Mouse (Mus musculus): Measurements from ENCODE around the gene Gcdh. TPM values are rescaled to one million over a fixed set of nuclear protein-coding genes. Genes with fewer than 3 reads are reported as not detected.
A peak's percentile ranks its signal among the peaks of the same experiment; 100 is the strongest.

Gene Gcdh
- polyA plus RNA-seq, 1 experiment from 2014 or later, result 33.2 TPM

DNA sequence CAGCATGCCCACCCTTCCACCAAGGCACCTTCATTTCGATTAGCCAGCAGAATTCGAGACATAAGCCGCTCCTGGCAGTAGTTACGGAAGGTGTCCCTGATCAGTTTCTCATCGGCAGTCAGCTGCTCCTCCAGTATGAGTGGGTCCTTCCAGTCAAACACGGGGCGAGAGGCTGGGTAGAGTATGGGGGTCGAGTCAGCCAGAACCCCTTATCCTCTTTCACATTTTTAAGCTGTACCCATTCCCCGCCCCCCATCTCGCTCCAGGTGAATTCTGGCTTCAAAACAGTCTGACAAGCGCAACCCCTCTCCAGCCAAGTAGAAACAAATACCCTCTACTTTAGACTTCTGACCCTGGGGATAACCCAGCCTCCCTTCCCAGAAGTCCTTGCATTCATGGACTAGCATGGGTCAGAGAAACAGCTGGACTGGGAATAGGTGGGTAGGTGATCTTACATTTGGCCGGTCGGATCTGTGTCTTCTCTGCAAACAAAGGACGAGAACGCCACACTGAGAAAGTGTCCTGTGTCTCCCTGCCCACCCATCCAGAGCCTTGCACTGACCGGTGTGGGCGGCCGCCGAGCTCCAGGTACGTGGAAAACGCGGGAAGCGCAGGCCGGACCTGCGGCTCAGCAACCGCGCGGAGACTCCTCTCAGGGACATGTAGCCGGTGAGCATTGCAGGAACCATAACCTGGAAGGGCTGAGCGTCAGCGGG lies 570 bp downstream of the Gcdh start:
- ATAC-seq, result peak; percentile 57

DNA sequence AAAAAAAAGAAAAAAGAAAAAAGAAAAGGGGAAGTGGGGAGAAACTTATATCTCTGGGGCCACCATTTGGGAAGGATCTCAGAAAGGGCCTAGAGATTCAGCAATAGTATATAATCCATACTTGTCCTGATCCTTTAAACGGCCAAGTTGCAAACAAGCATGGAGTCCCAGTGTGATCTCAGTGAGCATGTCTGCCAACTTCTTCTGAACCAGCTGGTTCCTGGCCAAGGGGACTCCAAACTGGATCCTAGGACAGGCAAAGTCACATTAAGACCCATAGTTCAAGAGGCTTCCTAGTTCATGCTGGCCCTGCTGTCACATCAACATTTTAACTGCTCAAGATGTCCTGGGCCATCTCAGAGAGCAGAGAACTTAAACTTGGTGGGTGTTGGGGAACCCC lies 4.6 kb downstream of the Gcdh start:
- no peak overlapping the region for H3K4me3 ChIP-seq
- peaks cover 15% of the 10 kb centered on the region for H3K4me1 ChIP-seq
- 89% methylated on average over 1 of the region's 1 CpGs for WGBS
- no peak overlapping the region for H3K9ac ChIP-seq
- H3K36me3 ChIP-seq (ENCODE audit: poor library complexity, severe bottlenecking), result peaks cover 60% of the 10 kb centered on the region
- no peak for ATAC-seq
- H3K4me2 ChIP-seq, result no peak overlapping the region
- no peak overlapping the region for H3K27ac ChIP-seq
- H3K9me3 ChIP-seq (replicated peaks), result no peaks in the 10 kb centered on the region
- no peaks in the 10 kb centered on the region for H3K27me3 ChIP-seq

More for the DNA sequence above, 570 bp downstream of the Gcdh start:
- Histone ChIP-seq H3K9me3 (replicated peaks) (no peaks in the 10 kb centered on the region), H3K4me1 (peaks cover 19% of the 10 kb centered on the region), H3K4me2 (peak overlapping the region; percentile 92), H3K4me3 (peak overlapping the region; percentile 81), H3K36me3 (ENCODE audit: poor library complexity, severe bottlenecking) (peaks cover 31% of the 10 kb centered on the region), H3K9ac (peak overlapping the region; percentile 84), H3K27ac (peak overlapping the region; percentile 44; the same call in 1 of the 2 replicates), H3K27me3 (no peaks in the 10 kb centered on the region)
- WGBS, result 12% methylated on average over 31 of the region's 31 CpGs

DNA sequence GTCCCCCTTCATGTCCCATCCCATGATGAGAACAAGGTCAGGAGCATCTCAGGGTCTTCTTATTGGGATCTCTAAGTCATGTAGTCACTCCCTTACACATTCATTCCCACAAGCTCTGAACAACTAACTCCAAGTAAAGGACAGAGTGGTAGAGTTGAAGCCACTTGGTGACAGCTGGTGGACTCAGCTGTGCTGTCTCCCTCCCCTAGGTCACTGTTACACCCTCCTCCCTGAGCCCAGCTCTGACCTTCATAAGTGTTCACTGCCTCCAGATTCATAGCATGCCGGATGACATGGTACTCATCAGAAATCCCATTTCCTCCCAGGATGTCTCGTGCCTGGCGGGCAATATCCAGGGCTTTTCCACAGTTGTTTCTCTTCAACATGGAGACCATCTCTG lies 5.4 kb downstream of the Gcdh start:
- H3K36me3 ChIP-seq (ENCODE audit: poor library complexity, severe bottlenecking), result peaks cover 60% of the 10 kb centered on the region
- no peak for ATAC-seq

DNA sequence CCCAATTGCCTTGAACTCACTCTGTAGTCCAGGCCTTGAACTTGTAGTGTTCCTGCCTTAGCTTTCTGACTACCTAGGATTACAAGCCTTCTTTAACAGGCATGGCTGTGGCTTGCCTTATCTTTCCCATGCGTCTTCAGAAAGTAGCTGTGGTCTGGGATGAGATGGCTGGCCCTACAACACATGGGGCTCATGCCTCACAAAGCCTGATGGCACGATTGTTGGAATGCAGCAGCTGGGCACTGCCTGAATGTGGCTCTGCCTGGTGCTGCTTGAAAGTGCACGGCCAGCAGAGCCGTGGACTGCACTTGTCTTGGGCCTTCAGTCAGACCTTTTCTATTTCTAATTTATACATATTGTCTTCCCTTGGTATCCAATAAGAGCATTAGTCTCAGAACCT lies 9.0 kb downstream of the Gcdh start:
- no peaks in the 10 kb centered on the region for H3K27me3 ChIP-seq
- ATAC-seq, result no peak
- no peak overlapping the region for H3K9ac ChIP-seq
- no peaks in the 10 kb centered on the region for H3K4me1 ChIP-seq
- H3K4me3 ChIP-seq, result no peak overlapping the region
- peaks cover 43% of the 10 kb centered on the region for H3K36me3 ChIP-seq (ENCODE audit: poor library complexity, severe bottlenecking)
- no peak overlapping the region for H3K4me2 ChIP-seq
- H3K9me3 ChIP-seq (replicated peaks), result no peaks in the 10 kb centered on the region
- WGBS, result 89% methylated on average over 4 of the region's 4 CpGs
- H3K27ac ChIP-seq, result no peak overlapping the region

More for the DNA sequence above, 5.4 kb downstream of the Gcdh start:
- Histone ChIP-seq H3K9me3 (replicated peaks) (no peaks in the 10 kb centered on the region), H3K4me2 (no peak overlapping the region), H3K4me3 (no peak overlapping the region), H3K27me3 (no peaks in the 10 kb centered on the region), H3K4me1 (peaks cover 11% of the 10 kb centered on the region), H3K27ac (no peak overlapping the region), H3K9ac (no peak overlapping the region)
- 95% methylated on average over 3 of the region's 3 CpGs for WGBS

DNA sequence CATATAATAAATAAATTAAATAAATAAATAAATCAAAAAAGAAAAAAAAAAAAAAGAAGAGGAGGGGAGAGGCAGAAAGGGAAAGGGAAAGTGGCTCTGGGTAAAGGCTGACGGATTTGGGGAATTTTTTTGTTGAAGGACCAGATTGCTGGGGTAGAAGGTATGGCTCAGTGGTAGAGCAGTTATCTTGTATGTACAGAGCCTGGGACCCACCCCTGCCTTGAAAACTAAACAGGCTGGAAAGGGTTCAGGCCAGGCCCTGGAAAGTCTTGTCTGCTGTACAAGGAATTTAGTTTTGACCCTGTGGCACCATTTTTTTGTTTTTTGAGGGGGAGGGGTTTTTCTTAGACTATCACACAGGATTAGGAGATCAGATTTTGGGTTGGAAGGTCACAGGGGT lies 14.8 kb downstream of the Gcdh start:
- Histone ChIP-seq H3K27ac (no peak overlapping the region), H3K36me3 (ENCODE audit: poor library complexity, severe bottlenecking) (no peaks in the 10 kb centered on the region), H3K27me3 (no peaks in the 10 kb centered on the region), H3K9me3 (replicated peaks) (no peaks in the 10 kb centered on the region), H3K4me1 (peaks cover 15% of the 10 kb centered on the region), H3K9ac (no peak overlapping the region), H3K4me3 (no peak overlapping the region), H3K4me2 (no peak overlapping the region)
- 69% methylated on average over 1 of the region's 1 CpGs for WGBS
- ATAC-seq, result no peak

DNA sequence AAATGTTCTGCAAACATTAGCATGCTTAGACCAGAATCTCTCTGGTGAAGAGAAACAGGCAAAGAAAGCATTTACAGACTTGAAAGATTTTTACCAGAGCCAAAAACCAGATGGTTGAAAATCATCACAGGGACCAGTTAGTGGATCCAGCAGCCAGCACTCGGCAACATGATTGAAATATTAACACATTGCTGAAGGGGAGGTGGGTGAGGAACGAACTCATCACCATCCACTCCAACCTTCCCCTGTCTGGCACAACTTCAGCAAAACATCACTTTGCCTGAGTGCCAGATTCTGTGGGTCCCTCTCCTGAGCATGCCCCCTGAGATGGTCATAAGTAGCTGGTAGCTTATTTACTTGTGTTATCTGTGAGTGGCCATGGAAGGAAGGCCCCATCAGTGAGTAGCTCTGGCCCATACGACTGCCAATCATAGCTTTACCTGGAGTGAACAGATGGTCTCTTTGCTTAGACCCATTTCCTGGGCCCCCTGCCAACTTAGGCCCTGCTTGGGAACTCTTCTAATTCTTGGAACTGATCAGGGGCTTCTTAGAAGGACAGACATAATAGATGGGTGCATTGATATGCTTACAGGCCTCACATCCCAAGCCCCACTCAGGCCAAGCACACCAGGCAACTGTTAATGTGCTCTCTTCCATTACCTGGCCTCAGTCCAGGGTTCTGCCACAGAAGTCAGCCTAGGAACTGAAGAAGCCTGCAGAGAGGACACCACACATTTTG lies 16.3 kb downstream of the Gcdh start:
- Histone ChIP-seq H3K4me3 (no peak overlapping the region), H3K4me1 (peaks cover 25% of the 10 kb centered on the region), H3K9ac (no peak overlapping the region), H3K4me2 (no peak overlapping the region), H3K36me3 (ENCODE audit: poor library complexity, severe bottlenecking) (no peaks in the 10 kb centered on the region), H3K27ac (peak overlapping the region; percentile 63), H3K27me3 (0 out of 2 replicates have a peak, but pooled peaks cover 4% of the 10 kb centered on the region), H3K9me3 (replicated peaks) (no peaks in the 10 kb centered on the region)
- peak; percentile 57; the same call in 1 of the 2 replicates for ATAC-seq
- 59% methylated on average over 3 of the region's 3 CpGs for WGBS

DNA sequence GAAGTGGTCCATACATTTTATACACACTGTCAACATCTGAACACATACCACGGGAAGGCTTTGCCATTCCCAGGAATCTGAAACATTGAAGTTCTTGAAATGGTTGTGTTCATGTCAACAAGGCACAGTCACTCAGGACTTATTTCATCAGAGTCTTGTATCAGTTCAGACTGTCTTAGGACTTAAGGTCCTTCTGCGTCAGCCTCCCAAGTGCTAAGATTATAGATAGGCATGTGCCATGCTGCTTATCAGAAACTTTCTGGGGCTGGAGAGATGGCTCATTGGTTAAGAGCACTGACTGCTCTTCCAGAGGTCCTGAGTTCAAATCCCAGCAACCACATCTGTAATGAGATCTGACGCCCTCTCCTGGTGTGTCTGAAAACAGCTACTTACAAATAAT lies 19.4 kb downstream of the Gcdh start:
- 0 out of 2 replicates have a peak, but pooled peaks cover 6% of the 10 kb centered on the region for H3K27me3 ChIP-seq
- WGBS, result 87% methylated on average over 3 of the region's 3 CpGs
- H3K9me3 ChIP-seq (replicated peaks), result no peaks in the 10 kb centered on the region
- H3K9ac ChIP-seq, result no peak overlapping the region
- H3K36me3 ChIP-seq (ENCODE audit: poor library complexity, severe bottlenecking), result peaks cover 11% of the 10 kb centered on the region
- no peak overlapping the region for H3K4me3 ChIP-seq
- no peak for ATAC-seq
- no peak overlapping the region for H3K27ac ChIP-seq
- H3K4me2 ChIP-seq, result no peak overlapping the region
- H3K4me1 ChIP-seq, result peaks cover 33% of the 10 kb centered on the region

DNA sequence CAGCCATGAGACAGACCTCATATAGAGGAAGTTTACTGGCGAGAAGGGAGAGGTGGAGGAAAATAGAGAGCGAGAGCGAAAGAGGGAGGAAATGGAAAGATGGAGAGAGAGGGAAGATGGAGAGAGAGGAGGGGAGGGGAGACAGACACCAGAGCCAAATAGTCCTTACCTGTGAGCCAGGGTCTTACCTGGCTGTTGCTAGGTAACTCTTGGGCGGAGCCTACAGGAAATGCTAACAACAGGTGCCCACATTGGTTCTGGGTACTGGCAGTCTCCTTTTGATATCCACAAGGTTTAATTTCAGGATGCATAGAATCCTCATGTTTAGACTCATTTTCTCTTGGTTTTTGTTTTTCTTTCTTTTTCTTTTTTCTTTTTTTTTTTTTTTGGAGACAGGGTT lies 20.7 kb downstream of the Gcdh start:
- H3K27me3 ChIP-seq, result 0 out of 2 replicates have a peak, but pooled peaks cover 6% of the 10 kb centered on the region
- H3K9me3 ChIP-seq (replicated peaks), result no peaks in the 10 kb centered on the region
- no peak overlapping the region for H3K27ac ChIP-seq
- peaks cover 33% of the 10 kb centered on the region for H3K4me1 ChIP-seq
- peak overlapping the region; percentile 45 for H3K4me3 ChIP-seq
- H3K4me2 ChIP-seq, result peak overlapping the region; percentile 82
- 67% methylated on average over 4 of the region's 4 CpGs for WGBS
- no peak overlapping the region for H3K9ac ChIP-seq
- no peak for ATAC-seq
- peaks cover 24% of the 10 kb centered on the region for H3K36me3 ChIP-seq (ENCODE audit: poor library complexity, severe bottlenecking)

DNA sequence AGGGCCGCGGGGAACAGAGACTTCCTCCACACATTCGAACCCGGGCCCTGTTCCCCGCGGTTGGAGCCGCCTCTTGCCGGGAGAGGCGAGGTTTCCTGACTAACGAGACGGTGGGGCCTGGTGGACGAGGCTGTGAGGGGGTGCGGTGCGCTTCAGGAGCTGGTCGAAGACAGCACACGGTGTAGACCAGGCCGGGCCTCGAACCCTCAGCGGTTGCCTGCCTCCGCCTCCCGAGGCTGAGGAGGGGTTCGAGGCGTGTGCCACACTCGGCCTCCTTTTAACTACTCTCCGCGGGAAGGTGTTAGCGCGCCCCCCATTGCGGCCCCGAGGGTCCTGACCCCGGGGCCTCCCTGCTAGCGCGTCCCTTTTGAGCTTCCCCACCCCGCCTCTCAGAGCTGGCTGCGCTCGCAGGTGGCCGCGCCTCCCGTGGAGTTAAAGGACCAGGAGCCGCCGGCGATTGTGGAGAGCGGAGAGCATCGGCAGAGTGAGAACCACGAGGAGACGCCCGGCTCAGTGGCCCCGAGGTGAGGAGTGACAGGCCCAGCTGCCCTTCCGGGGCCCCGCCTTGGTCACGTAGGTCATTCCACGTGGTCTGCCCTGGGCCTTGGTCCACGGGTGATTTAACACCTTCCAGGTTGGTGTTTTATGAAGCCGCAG lies 21.3 kb downstream of the Gcdh start:
- Histone ChIP-seq H3K4me1 (peaks cover 28% of the 10 kb centered on the region), H3K4me3 (peak overlapping the region; percentile 45), H3K9ac (peak overlapping the region; percentile 65), H3K27me3 (0 out of 2 replicates have a peak, but pooled peaks cover 6% of the 10 kb centered on the region), H3K27ac (no peak overlapping the region), H3K36me3 (ENCODE audit: poor library complexity, severe bottlenecking) (peaks cover 30% of the 10 kb centered on the region), H3K9me3 (replicated peaks) (no peaks in the 10 kb centered on the region), H3K4me2 (peak overlapping the region; percentile 82)
- peak; percentile 66 for ATAC-seq
- WGBS, result 3% methylated on average over 54 of the region's 54 CpGs

DNA sequence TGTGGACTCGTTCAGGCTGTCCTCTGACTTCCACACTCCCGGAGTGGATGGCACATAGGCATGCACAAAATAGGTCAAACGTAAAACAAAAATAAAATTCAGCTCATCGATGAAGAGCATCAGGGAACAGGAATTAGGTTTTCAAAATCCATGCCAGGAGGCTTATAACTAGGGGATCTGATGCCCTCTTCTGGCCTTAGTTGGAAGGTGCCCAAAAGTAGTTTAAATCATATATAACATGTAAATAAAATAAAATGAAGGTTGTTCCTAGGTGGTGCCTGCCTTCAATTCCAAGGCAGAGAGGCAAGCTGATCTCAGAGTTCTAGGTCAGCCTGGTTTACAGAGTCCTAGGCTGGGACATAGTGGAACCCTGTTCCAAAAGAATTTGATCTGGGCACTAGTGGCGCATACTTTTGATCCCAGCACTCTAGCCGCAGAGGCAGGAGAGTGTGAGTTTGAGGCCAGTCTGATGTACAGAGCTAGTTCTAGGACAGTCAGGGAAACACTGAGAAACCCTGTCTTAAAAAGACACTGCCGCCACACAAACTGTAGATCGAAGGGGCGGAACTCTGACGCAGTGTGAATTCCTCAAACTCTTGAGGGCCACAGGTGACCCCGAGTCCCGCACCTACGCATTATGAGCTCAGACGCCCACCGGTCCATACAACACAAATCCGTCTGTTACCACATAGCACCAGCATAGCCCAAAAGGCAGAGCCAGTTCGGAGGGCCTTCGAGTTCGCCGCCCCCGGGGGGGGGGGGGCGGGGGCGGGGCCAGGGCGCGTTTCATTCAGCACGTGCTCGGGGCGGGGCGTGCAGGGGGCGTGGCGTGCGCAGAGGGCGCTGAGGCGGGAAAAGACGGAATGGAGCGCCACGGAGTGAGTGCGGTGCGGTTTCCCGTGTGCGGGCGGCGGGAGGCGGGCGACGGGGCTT lies 22.1 kb downstream of the Gcdh start, which contains the start of gene Syce2:
TSS of gene Syce2 (plus strand) at position 736 of the 933 bp plus-strand sequence.
- Histone ChIP-seq H3K36me3 (ENCODE audit: poor library complexity, severe bottlenecking) (peaks cover 38% of the 10 kb centered on the region), H3K4me2 (peak within 1 kb of the TSS; percentile 82), H3K9ac (peak within 1 kb of the TSS; percentile 65), H3K9me3 (replicated peaks) (no peaks in the 10 kb centered on the region), H3K4me3 (peak within 1 kb of the TSS; percentile 45), H3K4me1 (peaks cover 21% of the 10 kb centered on the region), H3K27ac (no peak within 1 kb of the TSS), H3K27me3 (0 out of 2 replicates have a peak, but pooled peaks cover 6% of the 10 kb centered on the region)
- WGBS, result 16% methylated on average over 45 of the region's 46 CpGs
- ATAC-seq, result peak; percentile 73

DNA sequence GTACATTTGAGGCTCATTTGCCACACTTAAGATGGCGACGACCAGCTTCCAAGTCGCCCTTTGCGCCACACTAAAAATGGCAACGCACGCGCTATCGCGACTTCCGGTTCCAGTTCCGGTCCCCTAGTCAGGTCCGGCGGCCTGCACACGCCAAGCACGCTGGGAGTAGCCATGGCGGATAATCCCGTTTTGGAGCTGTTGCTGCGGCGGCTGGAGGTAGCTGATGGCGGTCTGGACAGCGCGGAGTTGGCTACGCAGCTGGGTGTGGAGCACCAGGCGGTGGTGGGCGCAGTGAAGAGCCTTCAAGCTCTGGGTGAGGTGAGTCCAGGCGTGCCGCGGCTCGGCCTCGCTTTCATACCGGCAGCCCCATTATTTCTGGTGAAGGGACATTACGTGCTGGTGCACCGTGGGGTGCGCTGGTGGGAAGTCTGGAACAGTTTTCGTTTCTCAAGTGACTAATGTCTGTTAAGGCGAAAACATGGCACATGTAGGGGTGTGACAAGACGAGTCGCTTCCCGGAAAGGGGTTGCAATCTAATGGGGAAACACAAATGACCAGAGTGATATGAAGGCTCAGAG lies 36.8 kb downstream of the Gcdh start, which contains the start of gene Farsa:
TSS of gene Farsa (plus strand) at position 126 of the 578 bp plus-strand sequence.
- Histone ChIP-seq H3K9me3 (replicated peaks) (no peaks in the 10 kb centered on the region), H3K4me3 (peak within 1 kb of the TSS; percentile 93), H3K27ac (peak within 1 kb of the TSS; percentile 48), H3K4me2 (peak within 1 kb of the TSS; percentile 95), H3K4me1 (peaks cover 15% of the 10 kb centered on the region), H3K27me3 (no peaks in the 10 kb centered on the region), H3K9ac (peak within 1 kb of the TSS; percentile 89), H3K36me3 (ENCODE audit: poor library complexity, severe bottlenecking) (peaks cover 30% of the 10 kb centered on the region)
- peak; percentile 94 for ATAC-seq
- under 1% methylated on average over 39 of the region's 39 CpGs for WGBS

Measured in forebrain, embryonic 13.5 days (tissue).